Mouse (Mus musculus) midbrain, embryonic 10.5 days (tissue): Measurements from ENCODE around the gene Wfikkn1. TPM values are rescaled to one million over a fixed set of nuclear protein-coding genes. Genes with fewer than 3 reads are reported as not detected.
A peak's percentile ranks its signal among the peaks of the same experiment; 100 is the strongest.

ENCODE experiments used
- DNase-seq: peaks from one replicate; pipeline ENCODE4 v3.0.0-alpha.2; 2017; ENCODE audit warnings: low spot score
- H3K27ac ChIP-seq: fragments of 300-500 bp; sonication (generic); replicated peaks from 2 replicates; pipeline ENCODE4 v1.5.1; 2016; ENCODE audit warnings: mild to moderate bottlenecking
- H3K27me3 ChIP-seq: fragments of 300-500 bp; sonication (generic); 2 replicates; pipeline ENCODE4 v1.6.1; 2016; ENCODE audit warnings: low read depth, mild to moderate bottlenecking; ENCODE audit not compliant: poor library complexity, severe bottlenecking
- H3K36me3 ChIP-seq: fragments of 300-500 bp; sonication (generic); 2 replicates; pipeline ENCODE4 v1.6.1; 2016; ENCODE audit warnings: mild to moderate bottlenecking, moderate library complexity
- H3K4me1 ChIP-seq: fragments of 300-500 bp; sonication (generic); 2 replicates; pipeline ENCODE4 v1.6.1; 2016
- H3K4me3 ChIP-seq: fragments of 300-500 bp; sonication (generic); 2 replicates; pipeline ENCODE4 v1.5.1; 2016; ENCODE audit warnings: mild to moderate bottlenecking, moderate library complexity
- H3K9me3 ChIP-seq: fragments of 300-500 bp; sonication (generic); replicated peaks from 2 replicates; pipeline ENCODE4 v1.6.1; 2016; ENCODE audit warnings: mild to moderate bottlenecking
- WGBS: fragments of 180-500 bp; shearing (Covaris S2); methylation state at CpG from one replicate; pipeline ENCODE4 v1.1.7; 2016; 5-methylcytosine and 5-hydroxymethylcytosine counted together
- polyA plus RNA-seq: library from polyadenylated mRNA; unstranded; fragments of >200 nt; fragmentation: Nextera tagmentation; extraction: Ambion mirVana; gene quantifications from 2 replicates; pipeline ENCODE4 v1.2.1, GENCODE M21; 2016

Wfikkn1 gene
- polyA plus RNA-seq, 1 experiment from 2014 or later = 19.7 TPM

DNA sequence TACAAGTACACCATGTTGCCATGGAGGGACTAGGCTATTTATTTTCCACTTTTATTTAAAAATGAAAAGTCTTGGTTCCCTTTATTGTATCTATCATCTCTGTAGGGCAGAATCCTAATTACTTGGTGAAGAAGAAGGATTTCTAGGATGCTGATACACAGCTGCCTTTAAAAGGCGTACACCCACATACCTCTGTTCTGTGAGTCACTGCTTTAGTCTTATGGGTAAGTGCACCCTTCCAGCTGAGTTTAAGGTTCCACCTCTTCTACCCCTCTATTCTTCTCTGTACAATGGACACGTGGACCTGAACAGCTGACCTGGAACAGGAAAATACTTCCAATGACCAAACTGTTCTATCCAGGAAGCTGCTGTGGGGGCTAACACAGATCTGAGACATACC is 27.0 kb upstream of the Wfikkn1 start:
- Histone ChIP-seq H3K27ac (no peak overlapping the region), H3K27me3 (no peaks in the 10 kb centered on the region), H3K9me3 (no peaks in the 10 kb centered on the region), H3K4me3 (no peak overlapping the region), H3K4me1 (no peaks in the 10 kb centered on the region), H3K36me3 (peaks cover 10% of the 10 kb centered on the region)
- DNase-seq = no peak
- WGBS = 89% methylated on average over 2 of the region's 2 CpGs

DNA sequence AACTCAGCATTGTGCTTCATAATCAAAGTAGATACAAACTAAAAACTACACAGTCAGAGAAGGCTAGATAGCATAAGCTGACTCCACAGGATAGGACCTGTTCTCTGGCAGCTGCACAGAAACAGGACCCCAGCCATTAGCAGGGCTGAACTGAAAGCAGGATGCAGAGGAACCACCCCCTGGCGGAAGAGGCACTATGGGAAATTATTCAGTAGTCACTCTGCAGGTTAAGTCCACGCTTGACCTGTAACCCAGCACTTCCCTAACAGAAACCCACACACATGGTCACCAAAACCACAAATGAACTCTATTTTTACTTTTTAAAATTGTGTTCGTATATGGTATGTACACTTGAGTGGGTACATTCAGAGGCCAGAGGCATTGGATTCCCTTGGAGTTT is 22.4 kb upstream of the Wfikkn1 start:
- WGBS = 89% methylated on average over 3 of the region's 3 CpGs
- Histone ChIP-seq H3K9me3 (no peaks in the 10 kb centered on the region), H3K27me3 (no peaks in the 10 kb centered on the region), H3K36me3 (peaks cover 14% of the 10 kb centered on the region), H3K27ac (no peak overlapping the region), H3K4me1 (no peaks in the 10 kb centered on the region), H3K4me3 (no peak overlapping the region)
- DNase-seq = no peak

DNA sequence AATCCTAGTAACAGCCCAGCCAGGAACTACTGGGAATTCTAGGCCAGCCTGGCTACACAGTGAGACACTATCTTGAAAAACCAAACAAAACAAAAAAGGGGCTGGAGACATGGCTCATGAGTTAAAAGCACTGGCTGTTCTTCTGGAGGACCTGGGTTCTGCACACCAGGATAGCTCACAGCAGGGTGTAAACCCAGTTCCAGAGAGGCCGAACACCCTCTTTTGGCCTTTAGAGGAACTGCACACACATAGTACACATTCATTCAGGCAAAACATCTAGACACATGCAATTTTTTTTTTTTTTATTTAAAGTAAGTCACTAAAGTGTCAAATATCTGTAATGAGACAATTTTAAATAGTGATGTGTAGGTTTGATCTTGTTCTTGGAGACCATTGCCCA is 19.5 kb upstream of the Wfikkn1 start:
- Histone ChIP-seq H3K4me1 (peaks cover 18% of the 10 kb centered on the region), H3K4me3 (no peak overlapping the region), H3K36me3 (peaks cover 14% of the 10 kb centered on the region), H3K27ac (no peak overlapping the region), H3K27me3 (no peaks in the 10 kb centered on the region), H3K9me3 (no peaks in the 10 kb centered on the region)
- no peak for DNase-seq
- WGBS = 95% methylated on average over 1 of the region's 1 CpGs

DNA sequence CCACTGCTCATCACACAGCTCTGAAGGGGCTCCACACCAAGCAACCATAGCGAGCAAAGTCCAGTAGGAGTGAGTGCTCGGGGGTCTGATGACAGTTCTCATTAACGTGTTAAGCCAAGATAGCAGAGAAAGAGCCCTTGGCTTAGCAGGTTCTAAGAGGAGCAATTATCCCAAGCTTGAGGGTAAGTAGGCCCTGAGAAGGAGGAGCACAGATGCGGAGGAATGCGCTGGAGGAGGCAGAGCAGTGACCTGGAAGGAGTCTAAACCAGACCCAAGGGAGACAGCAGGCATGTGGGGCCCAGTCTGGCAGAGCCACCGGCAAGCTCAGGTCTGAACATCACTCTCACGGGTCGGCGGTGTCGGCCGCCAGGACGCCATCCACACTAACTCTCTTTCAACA is 15.2 kb upstream of the Wfikkn1 start:
- no peak for DNase-seq
- Histone ChIP-seq H3K27ac (peak overlapping the region; percentile 69), H3K36me3 (peaks cover 9% of the 10 kb centered on the region), H3K9me3 (no peaks in the 10 kb centered on the region), H3K27me3 (no peaks in the 10 kb centered on the region), H3K4me3 (no peak overlapping the region), H3K4me1 (peaks cover 24% of the 10 kb centered on the region)
- 72% methylated on average over 12 of the region's 12 CpGs for WGBS

DNA sequence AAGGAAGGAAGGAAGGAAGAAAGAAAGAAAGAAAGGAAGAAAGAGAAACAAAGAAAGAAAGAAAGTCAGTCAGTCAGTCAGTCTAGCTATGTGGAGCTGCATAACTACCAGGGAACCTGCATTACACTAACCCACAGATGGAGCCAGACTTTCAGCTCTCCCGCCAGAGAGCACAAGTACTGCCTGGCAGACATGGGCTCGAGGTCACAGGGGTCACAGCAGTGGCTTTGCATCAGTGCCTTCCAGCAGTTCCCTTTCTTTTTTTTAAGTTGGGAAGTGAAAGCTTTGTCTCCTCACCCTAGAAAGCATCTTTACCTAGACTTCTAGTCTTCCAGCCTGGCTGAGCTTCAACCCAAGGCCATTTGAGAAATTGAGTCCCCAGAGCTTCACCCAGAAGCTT is 14.8 kb upstream of the Wfikkn1 start:
- peaks cover 24% of the 10 kb centered on the region for H3K4me1 ChIP-seq
- no peaks in the 10 kb centered on the region for H3K9me3 ChIP-seq
- DNase-seq = no peak
- 24% methylated on average over 2 of the region's 2 CpGs for WGBS
- no peak overlapping the region for H3K4me3 ChIP-seq
- no peaks in the 10 kb centered on the region for H3K27me3 ChIP-seq
- peaks cover 7% of the 10 kb centered on the region for H3K36me3 ChIP-seq
- H3K27ac ChIP-seq = peak overlapping the region; percentile 69

DNA sequence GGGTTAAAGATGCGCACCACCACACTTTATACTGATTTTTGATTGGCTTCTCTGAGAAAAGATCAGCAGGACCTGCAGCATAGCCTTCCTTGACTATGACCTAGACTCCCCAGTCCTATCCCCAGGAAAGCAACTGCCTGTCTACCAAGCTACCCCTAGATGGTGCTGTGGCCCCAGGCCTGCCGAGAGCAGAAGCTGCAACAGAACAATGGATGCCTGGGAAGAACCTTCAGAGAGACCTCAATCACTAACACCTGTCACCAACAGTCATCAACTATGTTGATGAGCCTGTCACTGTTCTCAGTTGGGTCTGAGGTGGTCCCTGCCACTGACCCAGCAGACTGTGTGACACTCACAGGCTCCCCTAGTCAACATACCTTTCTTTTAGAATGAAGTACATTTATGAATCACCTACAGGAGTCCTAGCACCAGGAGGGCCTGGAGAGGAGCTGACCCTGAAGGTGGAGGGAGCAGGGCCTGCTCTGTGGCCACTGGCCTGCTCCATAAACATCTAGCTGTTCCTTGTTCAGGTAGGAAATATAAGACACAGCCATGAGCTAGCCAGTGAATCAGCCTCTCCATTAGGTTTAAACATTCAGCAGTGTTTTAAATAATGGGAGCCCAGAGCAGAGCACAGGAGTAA is 13.4 kb upstream of the Wfikkn1 start:
- Histone ChIP-seq H3K27me3 (no peaks in the 10 kb centered on the region), H3K4me3 (no peak overlapping the region), H3K9me3 (no peaks in the 10 kb centered on the region), H3K4me1 (peaks cover 24% of the 10 kb centered on the region), H3K36me3 (peaks cover 16% of the 10 kb centered on the region), H3K27ac (peak overlapping the region; percentile 67)
- 36% methylated on average over 2 of the region's 2 CpGs for WGBS
- DNase-seq = peak; percentile 62

DNA sequence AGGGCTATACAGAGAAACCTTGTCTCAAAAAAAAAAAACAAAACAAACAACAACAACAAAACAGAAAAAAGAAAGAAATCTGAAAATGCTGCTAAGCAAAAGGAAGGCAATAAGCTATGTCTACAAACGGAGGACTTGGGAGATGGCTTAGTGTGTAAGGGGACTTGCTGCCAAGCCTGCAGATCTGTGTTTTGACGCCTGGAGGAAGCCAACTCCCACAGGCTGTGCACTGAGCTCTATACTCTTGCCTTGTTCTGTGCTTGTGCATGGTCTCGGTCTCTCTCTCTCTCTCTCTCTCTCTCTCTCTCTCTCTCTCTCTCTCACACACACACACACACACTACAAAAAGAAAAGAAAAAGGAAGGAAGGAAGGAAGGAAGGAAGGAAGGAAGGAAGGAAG is 8.2 kb upstream of the Wfikkn1 start:
- Histone ChIP-seq H3K27me3 (no peaks in the 10 kb centered on the region), H3K27ac (no peak overlapping the region), H3K36me3 (peaks cover 45% of the 10 kb centered on the region), H3K9me3 (no peaks in the 10 kb centered on the region), H3K4me1 (peaks cover 20% of the 10 kb centered on the region), H3K4me3 (no peak overlapping the region)
- WGBS = 93% methylated on average over 3 of the region's 3 CpGs
- no peak for DNase-seq

DNA sequence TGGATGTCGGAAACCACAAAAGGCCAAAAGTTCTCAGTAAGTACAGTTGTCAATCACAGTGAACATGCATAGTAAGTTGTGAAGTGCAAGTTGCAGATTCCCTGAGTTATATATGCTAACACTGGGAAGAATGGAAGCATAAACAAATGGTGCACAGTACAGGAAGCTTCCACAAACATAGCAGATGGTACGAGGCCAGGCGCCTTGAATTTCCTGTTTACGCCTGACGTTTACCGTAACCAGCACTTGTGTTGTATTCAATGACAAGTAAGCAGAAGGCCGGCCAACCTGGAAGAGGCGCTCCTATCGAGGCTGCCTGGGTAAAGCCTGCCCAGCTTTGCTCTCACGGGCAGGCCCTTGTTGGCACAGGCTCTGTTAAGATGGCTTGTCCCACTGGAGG is 6.8 kb upstream of the Wfikkn1 start:
- WGBS = 89% methylated on average over 10 of the region's 10 CpGs
- H3K36me3 ChIP-seq = peaks cover 58% of the 10 kb centered on the region
- H3K27ac ChIP-seq = no peak overlapping the region
- no peaks in the 10 kb centered on the region for H3K27me3 ChIP-seq
- DNase-seq = no peak
- H3K9me3 ChIP-seq = no peaks in the 10 kb centered on the region
- peaks cover 34% of the 10 kb centered on the region for H3K4me1 ChIP-seq
- H3K4me3 ChIP-seq = no peak overlapping the region

DNA sequence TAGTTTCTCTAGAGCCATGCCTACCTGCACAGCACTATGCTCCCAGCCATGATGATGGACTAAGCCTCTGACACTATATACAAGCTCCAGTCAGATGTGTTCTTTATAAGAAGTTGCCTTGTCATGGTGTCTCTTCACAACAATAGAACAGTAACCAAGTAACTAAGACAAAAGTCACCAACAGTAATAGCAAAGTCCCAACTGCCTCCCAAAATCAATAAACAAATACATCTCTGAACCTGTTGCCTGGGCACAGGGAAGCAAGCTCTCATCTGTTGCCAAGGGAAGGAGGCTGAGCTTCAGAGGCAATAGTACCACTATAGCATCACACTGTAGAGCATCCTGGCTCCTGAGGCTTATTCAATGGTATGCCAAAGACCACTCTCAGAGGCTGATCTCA is 6.1 kb upstream of the Wfikkn1 start:
- Histone ChIP-seq H3K36me3 (peaks cover 62% of the 10 kb centered on the region), H3K9me3 (no peaks in the 10 kb centered on the region), H3K27me3 (no peaks in the 10 kb centered on the region), H3K4me3 (no peak overlapping the region), H3K4me1 (peaks cover 41% of the 10 kb centered on the region), H3K27ac (no peak overlapping the region)
- no peak for DNase-seq

DNA sequence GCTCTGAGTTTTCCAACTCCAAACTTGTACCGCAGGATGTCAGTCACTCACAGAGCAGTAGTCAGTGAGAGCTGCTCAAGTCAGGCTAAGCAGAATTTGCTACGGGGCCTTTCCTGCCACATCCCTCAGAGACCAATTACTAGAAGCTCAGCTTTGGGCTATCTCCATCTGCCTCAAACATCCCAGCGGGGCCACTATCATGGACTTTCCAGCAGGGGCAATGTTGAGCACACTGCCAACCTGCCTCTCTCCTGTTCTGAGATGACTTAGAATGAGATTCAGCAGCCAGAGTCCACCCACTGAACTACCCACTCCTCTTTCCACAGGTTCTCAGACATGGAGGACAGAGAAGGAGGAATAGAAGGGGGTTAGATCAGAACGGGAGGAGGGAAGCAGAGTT is 5.0 kb upstream of the Wfikkn1 start:
- peak; percentile 37 for DNase-seq
- peaks cover 62% of the 10 kb centered on the region for H3K36me3 ChIP-seq
- WGBS = 66% methylated on average over 4 of the region's 4 CpGs

DNA sequence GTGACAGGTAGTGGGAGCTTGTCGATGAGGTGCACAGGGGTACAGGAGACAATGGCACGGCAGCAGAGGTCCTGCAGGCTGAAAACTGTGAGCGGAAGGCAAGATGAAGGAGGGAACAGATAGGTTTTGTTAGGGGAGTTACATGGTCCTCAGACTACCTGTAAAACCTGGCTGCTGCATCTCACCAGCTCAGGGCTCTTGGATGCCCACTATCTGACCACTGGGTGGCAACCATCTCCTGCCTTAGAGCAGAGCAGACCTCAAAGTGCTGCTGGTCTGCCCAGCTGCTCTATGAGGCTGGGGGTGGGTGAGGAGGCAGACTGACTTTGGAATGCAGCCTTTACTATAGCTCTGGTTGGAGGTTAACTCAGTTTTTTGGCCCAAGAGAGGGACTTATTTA is 3.2 kb upstream of the Wfikkn1 start:
- Histone ChIP-seq H3K4me1 (peaks cover 70% of the 10 kb centered on the region), H3K36me3 (peaks cover 53% of the 10 kb centered on the region)

More for the DNA sequence above, 5.0 kb upstream of the Wfikkn1 start:
- Histone ChIP-seq H3K27me3 (no peaks in the 10 kb centered on the region), H3K27ac (no peak overlapping the region), H3K4me1 (peaks cover 52% of the 10 kb centered on the region), H3K4me3 (no peak overlapping the region), H3K9me3 (no peaks in the 10 kb centered on the region)

DNA sequence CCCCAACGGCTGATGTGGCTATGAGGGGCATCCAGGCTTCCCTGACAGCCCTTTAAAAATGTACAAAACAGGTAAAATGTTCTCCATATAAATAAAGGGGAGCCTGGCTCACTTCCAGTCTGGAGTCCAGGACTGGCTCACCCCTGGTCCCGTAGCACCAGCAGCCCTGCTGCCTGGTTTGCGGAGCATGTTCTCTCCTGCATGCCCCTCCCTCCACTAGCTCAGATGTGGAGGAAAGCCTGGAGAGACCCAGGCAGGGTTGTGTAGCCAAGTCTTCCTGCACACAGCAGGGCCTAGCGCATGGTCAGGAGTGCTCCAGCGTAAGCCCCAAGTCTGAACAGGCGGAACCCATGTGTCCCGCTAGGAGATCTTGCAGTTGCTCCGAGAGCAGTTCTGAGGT is 2.6 kb upstream of the Wfikkn1 start:
- peak overlapping the region; percentile 90 for H3K27ac ChIP-seq

More for the DNA sequence above, 3.2 kb upstream of the Wfikkn1 start:
- DNase-seq = no peak
- H3K9me3 ChIP-seq = no peaks in the 10 kb centered on the region
- WGBS = 97% methylated on average over 3 of the region's 3 CpGs
- H3K27ac ChIP-seq = peak overlapping the region; percentile 90; the same call in 1 of the 2 replicates
- no peak overlapping the region for H3K4me3 ChIP-seq
- H3K27me3 ChIP-seq = no peaks in the 10 kb centered on the region

DNA sequence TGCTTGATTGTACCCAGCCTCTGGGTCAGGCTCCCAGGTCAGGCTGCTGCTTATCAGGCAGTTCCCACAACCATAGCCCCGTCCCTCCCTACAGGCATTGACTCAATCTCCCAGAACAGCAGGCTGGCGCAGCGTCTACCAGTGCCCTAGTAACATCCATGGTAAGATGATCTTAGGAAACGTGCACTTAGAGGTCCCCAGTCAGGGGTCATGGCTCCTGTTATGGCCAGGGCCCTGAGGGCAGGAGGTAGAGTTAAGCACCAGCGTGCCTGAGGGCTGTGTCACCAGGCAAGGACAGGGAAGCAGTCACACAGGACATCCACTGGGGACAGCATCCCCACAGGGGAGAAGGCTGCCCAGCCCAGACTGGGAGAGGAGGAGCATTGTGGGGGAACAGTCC is 1.6 kb upstream of the Wfikkn1 start:
- peaks cover 55% of the 10 kb centered on the region for H3K36me3 ChIP-seq
- no peaks in the 10 kb centered on the region for H3K27me3 ChIP-seq
- peaks cover 86% of the 10 kb centered on the region for H3K4me1 ChIP-seq
- no peaks in the 10 kb centered on the region for H3K9me3 ChIP-seq
- DNase-seq = no peak
- 23% methylated on average over 5 of the region's 5 CpGs for WGBS
- H3K4me3 ChIP-seq = peak overlapping the region; percentile 30
- peak overlapping the region; percentile 90 for H3K27ac ChIP-seq

More for the DNA sequence above, 2.6 kb upstream of the Wfikkn1 start:
- H3K27me3 ChIP-seq = no peaks in the 10 kb centered on the region
- no peaks in the 10 kb centered on the region for H3K9me3 ChIP-seq
- H3K4me3 ChIP-seq = 0 out of 2 replicates have a peak overlapping the region, but pooled peaks have one; percentile 7
- DNase-seq = no peak
- WGBS = 83% methylated on average over 8 of the region's 8 CpGs
- peaks cover 53% of the 10 kb centered on the region for H3K36me3 ChIP-seq
- peaks cover 76% of the 10 kb centered on the region for H3K4me1 ChIP-seq
